Mouse (Mus musculus) cerebellum, adult 2 months (tissue): ENCODE measurements around the gene Zdhhc8.

Experiments
- CTCF ChIP-seq: fragments of 200-500 bp; IDR thresholded peaks from 2 replicates; pipeline ENCODE4 v1.5.1; 2011; ENCODE audit warnings: low read depth, mild to moderate bottlenecking, control low read depth, low read length, moderate library complexity, borderline replicate concordance; ENCODE audit not compliant: insufficient read depth
- POLR2A ChIP-seq: fragments of 200-500 bp; IDR thresholded peaks from 2 replicates; pipeline ENCODE4 v1.6.1; 2011; ENCODE audit warnings: low read length, control low read depth, borderline replicate concordance; ENCODE audit not compliant: insufficient read depth

DNA sequence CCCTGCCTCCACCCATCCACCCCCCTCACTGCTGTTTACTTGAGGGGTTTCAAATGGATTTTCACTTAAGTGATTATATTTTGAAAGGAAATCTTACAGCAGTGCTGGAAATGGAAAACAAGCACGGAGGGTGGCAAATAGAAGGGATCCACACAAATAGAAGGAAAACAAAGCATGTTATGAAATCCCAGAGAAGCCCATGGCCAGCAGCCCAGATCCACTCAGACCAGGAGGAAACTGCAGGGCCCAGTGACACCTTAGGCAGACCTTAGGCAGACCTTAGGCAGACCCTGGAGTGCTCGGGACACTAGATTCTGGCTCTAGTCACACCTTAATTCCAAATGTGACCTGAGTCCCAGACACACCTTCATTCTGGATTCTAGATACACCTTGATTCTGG lies 43.9 kb downstream of the Zdhhc8 start:
- TF ChIP-seq CTCF (no peak), POLR2A (no peak)
